19 mouse cellular contexts compared by ENCODE assay signal in the genomic region with DNA sequence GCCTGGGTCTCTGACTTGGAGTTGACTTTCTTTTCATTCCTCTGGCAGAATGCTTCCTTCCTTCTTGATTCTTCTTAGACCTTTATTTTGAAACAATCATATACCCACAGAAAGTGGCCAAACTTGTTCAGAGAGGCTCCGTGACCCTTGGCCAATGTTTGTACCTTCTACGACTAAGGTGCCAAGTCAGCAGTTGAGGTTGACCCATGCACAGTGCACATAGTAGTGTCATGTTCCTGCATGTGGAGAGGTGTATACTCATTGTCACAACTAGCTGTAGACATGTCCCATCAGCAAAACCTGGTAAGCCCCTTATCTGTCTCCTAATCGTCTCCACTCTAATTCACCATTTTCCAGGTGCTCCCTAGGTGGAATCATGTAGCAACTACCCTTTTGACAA.
DNase-seq lines count a peak whose midpoint lies in the region; ATAC-seq lines count a peak whose summit lies in the region.
"Had no signal": no experiment of that assay in that cellular context is flagged by ENCODE, and none has a peak within 500 bp of the region (broad histone marks: within the 10 kb centered on the region; RNA-seq: fewer than 3 reads in every experiment).

No protein-coding gene starts in this region.

- H3K27me3 ChIP-seq in kidney, embryonic 14.5 days (ENCODE audit: control insufficient read depth, insufficient read depth, low read length) = no peaks in the 10 kb centered on the region
- no peaks in the 10 kb centered on the region for H3K27me3 ChIP-seq in hindbrain, embryonic 13.5 days
- H3K27me3 ChIP-seq: heart, embryonic 15.5 days had no signal

- ATAC-seq in kidney, embryonic 14.5 days (ENCODE audit: low FRiP score, low TSS enrichment) = no peak
- no peak for ATAC-seq in hindbrain, embryonic 13.5 days (ENCODE audit: low FRiP score)
- ATAC-seq: forebrain, embryonic 14.5 days had no signal

- peak; percentile 6 to 22 for DNase-seq in kidney, adult 8-10 months
- peak; percentile 40 to 41 for DNase-seq in urinary bladder, postnatal 36 days (ENCODE audit: low spot score in 2 of 2)
- no peak for DNase-seq in urinary bladder, postnatal 4 days (ENCODE audit: low spot score in 2 of 2)
- peak; percentile 27 for DNase-seq in kidney, postnatal 14 days
- DNase-seq in gastrocnemius, postnatal 14 days = no peak
- DNase-seq: adrenal gland, adult 2 months; adrenal gland, postnatal 25 days; cerebellum, adult 18-20 months; cerebellum, adult 9-11 months; cerebellum, postnatal 36 days; heart, adult 2 months; heart, postnatal 14 days had no signal

- H3K4me3 ChIP-seq in kidney, embryonic 14.5 days (ENCODE audit: low read length) = no peak overlapping the region
- no peak overlapping the region for H3K4me3 ChIP-seq in hindbrain, embryonic 13.5 days
- H3K4me3 ChIP-seq: forebrain, embryonic 10.5 days; heart, adult 2 months; heart, embryonic 15.5 days had no signal

- H3K9me3 ChIP-seq in kidney, embryonic 14.5 days (ENCODE audit: control insufficient read depth, low read length) = 0 out of 2 replicates have a peak, but pooled peaks cover 6% of the 10 kb centered on the region
- H3K9me3 ChIP-seq in hindbrain, embryonic 13.5 days = 0 out of 2 replicates have a peak, but pooled peaks cover 5% of the 10 kb centered on the region
- H3K9me3 ChIP-seq: forebrain, embryonic 10.5 days; heart, embryonic 15.5 days had no signal

- no peaks in the 10 kb centered on the region for H3K36me3 ChIP-seq in kidney, embryonic 14.5 days (ENCODE audit: control insufficient read depth, insufficient read depth, low read length)
- H3K36me3 ChIP-seq in hindbrain, embryonic 13.5 days = no peaks in the 10 kb centered on the region; the same call in 1 of the 2 replicates
- H3K36me3 ChIP-seq: forebrain, embryonic 10.5 days; heart, embryonic 15.5 days had no signal

- intact Hi-C loops in gastrocnemius, postnatal 14 days (cut with DNase I; ENCODE audit: low total_unique reads) = no loop called here

- H3K9ac ChIP-seq in kidney, embryonic 14.5 days (ENCODE audit: low read depth, low read length) = no peak overlapping the region
- no peak overlapping the region for H3K9ac ChIP-seq in hindbrain, embryonic 13.5 days
- H3K9ac ChIP-seq: heart, embryonic 15.5 days; hindbrain, embryonic 14.5 days had no signal

- H3K4me1 ChIP-seq in kidney, embryonic 14.5 days (ENCODE audit: control insufficient read depth, insufficient read depth, low read length) = no peaks in the 10 kb centered on the region
- H3K4me1 ChIP-seq in hindbrain, embryonic 13.5 days (replicated peaks) = no peaks in the 10 kb centered on the region
- H3K4me1 ChIP-seq: forebrain, embryonic 10.5 days; heart, embryonic 15.5 days had no signal

- no peak overlapping the region for H3K4me2 ChIP-seq in kidney, embryonic 14.5 days (replicated peaks; ENCODE audit: low read depth, low read length)
- H3K4me2 ChIP-seq in hindbrain, embryonic 13.5 days = no peak overlapping the region
- H3K4me2 ChIP-seq: heart, embryonic 11.5 days; heart, embryonic 15.5 days; hindbrain, embryonic 14.5 days had no signal

- no peak overlapping the region for H3K27ac ChIP-seq in kidney, embryonic 14.5 days (ENCODE audit: low read depth, low read length)
- H3K27ac ChIP-seq in hindbrain, embryonic 13.5 days = no peak overlapping the region
- H3K27ac ChIP-seq: forebrain, embryonic 10.5 days; heart, adult 2 months; heart, embryonic 15.5 days; hindbrain, embryonic 14.5 days had no signal

- WGBS in kidney, embryonic 14.5 days = 93% methylated on average over 3 of the region's 3 CpGs
- 96% methylated on average over 3 of the region's 3 CpGs for WGBS in hindbrain, embryonic 13.5 days

Comparison
In these comparisons a context has a peak if more than half of its experiments do, and no peak if none do; other contexts are left out.
1. DNase-seq: peak in kidney, adult 8-10 months (2 of 2), urinary bladder, postnatal 36 days (2 of 2) and kidney, postnatal 14 days (single experiment); none in urinary bladder, postnatal 4 days (0 of 2) and gastrocnemius, postnatal 14 days (single experiment).